Mouse (Mus musculus): ENCODE data around the gene Gse1.

- TF ChIP-seq CTCF (IDR thresholded peaks at IDR 0.05; ENCODE audit: control insufficient read depth, insufficient read depth, low read length) = no peak
- no peak for TF ChIP-seq POLR2A (IDR thresholded peaks at IDR 0.05; ENCODE audit: borderline replicate concordance, control insufficient read depth, low read depth, low read length)
Observed at GRCm38 (mm10) chr8:120462611-120463010, 234.4 kb downstream of the Gse1 start.
